Mouse (Mus musculus) midbrain, postnatal 0 days (tissue): ENCODE measurements around the gene Gm10643. TPM values are rescaled to one million over a fixed set of nuclear protein-coding genes. Genes with fewer than 3 reads are reported as not detected.
A peak's percentile ranks its signal among the peaks of the same experiment; 100 is the strongest.

Experiments
- ATAC-seq: fragments of 200-750 bp; cut with Nextera tagmentation; 2 replicates; pipeline ENCODE4 v1.8.0; 2017; ENCODE audit warnings: moderate number of reproducible peaks, mild to moderate bottlenecking, moderate TSS enrichment, moderate library complexity; ENCODE audit not compliant: low FRiP score
- DNase-seq: peaks from one replicate; pipeline ENCODE4 v3.0.0-alpha.2; 2015; ENCODE audit warnings: low spot score
- H3K27ac ChIP-seq: fragments of 300-500 bp; sonication (generic); 2 replicates; pipeline ENCODE4 v1.5.1; 2014; ENCODE audit warnings: low read depth, mild to moderate bottlenecking, low read length, mixed read lengths
- H3K27me3 ChIP-seq: fragments of 300-500 bp; sonication (generic); 2 replicates; pipeline ENCODE4 v1.6.1; 2014; ENCODE audit warnings: low read length, control low read depth, mixed read lengths; ENCODE audit not compliant: insufficient read depth
- H3K36me3 ChIP-seq: fragments of 300-500 bp; sonication (generic); 2 replicates; pipeline ENCODE4 v1.6.1; 2014; ENCODE audit warnings: low read length, control low read depth, mixed read lengths; ENCODE audit not compliant: insufficient read depth
- H3K4me1 ChIP-seq: fragments of 300-500 bp; sonication (generic); 2 replicates; pipeline ENCODE4 v1.6.1; 2014; ENCODE audit warnings: mild to moderate bottlenecking, control low read depth, antibody characterized with exemption, low read length, mixed read lengths; ENCODE audit not compliant: insufficient read depth
- H3K4me2 ChIP-seq: fragments of 300-500 bp; sonication (generic); 2 replicates; pipeline ENCODE4 v1.6.1; 2014; ENCODE audit warnings: low read depth, mild to moderate bottlenecking, low read length, mixed read lengths; ENCODE audit not compliant: poor library complexity, severe bottlenecking
- H3K4me3 ChIP-seq: fragments of 300-500 bp; sonication (generic); 2 replicates; pipeline ENCODE4 v1.5.1; 2014; ENCODE audit warnings: low read depth, mild to moderate bottlenecking, low read length, moderate library complexity
- H3K9ac ChIP-seq: fragments of 300-500 bp; sonication (generic); replicated peaks from 2 replicates; pipeline ENCODE4 v1.6.1; 2014; ENCODE audit warnings: mild to moderate bottlenecking, low read length, moderate library complexity, mixed read lengths; ENCODE audit not compliant: poor library complexity, severe bottlenecking
- H3K9me3 ChIP-seq: fragments of 300-500 bp; sonication (generic); 2 replicates; pipeline ENCODE4 v1.6.1; 2016; ENCODE audit warnings: low read length, control low read depth
- CTCF ChIP-seq: IDR thresholded peaks from 2 replicates; pipeline ENCODE4 v1.5.1; 2016; ENCODE audit warnings: antibody characterized with exemption, mild to moderate bottlenecking
- WGBS: fragments of 180-500 bp; shearing (Covaris S2); extraction: QIAGEN DNeasy Blood & Tissue Kit; methylation state at CpG from one replicate; pipeline ENCODE4 v1.1.7; 2014; 5-methylcytosine and 5-hydroxymethylcytosine counted together
- microRNA counts: library from miRNA; unstranded; fragments of <30 nt; microRNA quantifications from one replicate; lab custom pipeline; 2015
- microRNA-seq: library from miRNA; unstranded; fragments of <30 nt; microRNA quantifications from one replicate; pipeline ENCODE4, GENCODE M21; 2016; ENCODE audit warnings: borderline number of aligned reads
- polyA plus RNA-seq: library from polyadenylated mRNA; unstranded; fragments of >200 nt; fragmentation: Nextera tagmentation; extraction: Ambion mirVana; gene quantifications from 2 replicates; pipeline ENCODE4 v1.2.1, GENCODE M21; 2015
- total RNA-seq: library from RNA; depleted of rRNA; stranded (reverse); fragments of >200 nt; gene quantifications from 2 replicates; pipeline ENCODE4 v1.2.3, GENCODE M21; 2014; rRNA removed

Gene Gm10643
- total and polyA plus RNA-seq, 2 experiments from 2014 or later = 1.7 to 3.0 TPM

GRCm38 (mm10) chr8:84019738-84020137, 45.2 kb downstream of the Gm10643 start:
- H3K9ac ChIP-seq = no peak overlapping the region
- 0 out of 2 replicates have a peak, but pooled peaks cover 8% of the 10 kb centered on the region for H3K27me3 ChIP-seq
- H3K4me3 ChIP-seq = no peak overlapping the region
- H3K27ac ChIP-seq = no peak overlapping the region
- no peak for DNase-seq
- WGBS = 85% methylated on average over 9 of the region's 9 CpGs
- no peak for TF ChIP-seq CTCF
- no peak overlapping the region for H3K4me2 ChIP-seq
- no peaks in the 10 kb centered on the region for H3K9me3 ChIP-seq
- no peaks in the 10 kb centered on the region for H3K4me1 ChIP-seq
- H3K36me3 ChIP-seq = no peaks in the 10 kb centered on the region
- ATAC-seq = no peak

- Histone ChIP-seq H3K9ac (no peak overlapping the region), H3K4me1 (peaks cover 7% of the 10 kb centered on the region; the same call in 1 of the 2 replicates), H3K4me2 (no peak overlapping the region), H3K36me3 (no peaks in the 10 kb centered on the region), H3K9me3 (no peaks in the 10 kb centered on the region), H3K27me3 (peaks cover 21% of the 10 kb centered on the region), H3K27ac (no peak overlapping the region), H3K4me3 (no peak overlapping the region)
- ATAC-seq (no peak), DNase-seq (no peak)
- WGBS = 97% methylated on average over 5 of the region's 5 CpGs
- TF ChIP-seq CTCF = peak; percentile 17; the same call in 1 of the 2 replicates
Observed at GRCm38 (mm10) chr8:84015833-84016232, 49.1 kb downstream of the Gm10643 start.

MicroRNAs within 50 kb of the gene (microRNA counts, 519-probe panel; counts per million panel counts)
- microRNA mmu-miR-709 (lab: Ali Mortazavi, UCI) = 3,750 counts per million, percentile 79 among the panel's probes with 10 or more counts

Small RNA genes lying within 50 kb of the gene (microRNA-seq; reads per million reads assigned to microRNA genes)
- not detected for gene Mir709

Other genes with a start within 250 kb of the Gm10643 start
- gene Adgrl1, start 165.0 kb downstream of the Gm10643 start, total RNA-seq = 394 and 593 TPM in 2 replicates
- 55.5 and 55.9 TPM in 2 replicates for gene Adgrl1, start 165.0 kb downstream of the Gm10643 start, polyA plus RNA-seq
- 0.47 and 0.60 TPM in 2 replicates for gene Gm10644, start 109.9 kb downstream of the Gm10643 start, total RNA-seq
- 0.36 and 0.39 TPM in 2 replicates for gene Gm10644, start 109.9 kb downstream of the Gm10643 start, polyA plus RNA-seq
- gene Asf1b, start 109.6 kb downstream of the Gm10643 start, total RNA-seq = 3.9 and 20.4 TPM in 2 replicates
- 3.8 and 4.3 TPM in 2 replicates for gene Asf1b, start 109.6 kb downstream of the Gm10643 start, polyA plus RNA-seq
- 190 and 218 TPM in 2 replicates for gene Prkaca, start 92.1 kb downstream of the Gm10643 start, total RNA-seq
- 253 and 259 TPM in 2 replicates for gene Prkaca, start 92.1 kb downstream of the Gm10643 start, polyA plus RNA-seq
- gene Samd1, start 67.5 kb downstream of the Gm10643 start, total RNA-seq = 65.3 and 86.9 TPM in 2 replicates
- gene Samd1, start 67.5 kb downstream of the Gm10643 start, polyA plus RNA-seq = 4.1 and 4.6 TPM in 2 replicates
- 1.2 TPM in 1 of 2 replicates, not detected in the other for gene 1700067K01Rik, start 63.6 kb downstream of the Gm10643 start, total RNA-seq
- gene 1700067K01Rik, start 63.6 kb downstream of the Gm10643 start, polyA plus RNA-seq = 0.58 and 0.69 TPM in 2 replicates
- gene 2210011C24Rik, start 53.0 kb downstream of the Gm10643 start, total RNA-seq = 0.66 TPM in 1 of 2 replicates, not detected in the other
- gene 2210011C24Rik, start 53.0 kb downstream of the Gm10643 start, polyA plus RNA-seq = 0.43 and 1.5 TPM in 2 replicates
- 5.1 and 8.0 TPM in 2 replicates for gene Palm3, start 43.7 kb downstream of the Gm10643 start, total RNA-seq
- gene Palm3, start 43.7 kb downstream of the Gm10643 start, polyA plus RNA-seq = 4.4 and 4.9 TPM in 2 replicates
- gene Il27ra, start 22.5 kb downstream of the Gm10643 start, total RNA-seq = 0.71 and 1.1 TPM in 2 replicates
- 0.21 and 0.29 TPM in 2 replicates for gene Il27ra, start 22.5 kb downstream of the Gm10643 start, polyA plus RNA-seq
- gene Rln3, start 20.1 kb downstream of the Gm10643 start, total RNA-seq = 2.3 and 2.7 TPM in 2 replicates
- gene Rln3, start 20.1 kb downstream of the Gm10643 start, polyA plus RNA-seq = 1.3 and 2.3 TPM in 2 replicates
- 28.4 and 31.7 TPM in 2 replicates for gene Rfx1, start 1.7 kb upstream of the Gm10643 start, total RNA-seq
- gene Rfx1, start 1.7 kb upstream of the Gm10643 start, polyA plus RNA-seq = 7.2 and 8.8 TPM in 2 replicates
- gene Dcaf15, start 39.6 kb upstream of the Gm10643 start, total RNA-seq = 62.3 and 67.6 TPM in 2 replicates
- gene Dcaf15, start 39.6 kb upstream of the Gm10643 start, polyA plus RNA-seq = 21.7 and 23.3 TPM in 2 replicates
- gene Podnl1, start 60.9 kb upstream of the Gm10643 start, total RNA-seq = 0.05 and 0.19 TPM in 2 replicates
- gene Podnl1, start 60.9 kb upstream of the Gm10643 start, polyA plus RNA-seq = 0.38 and 0.56 TPM in 2 replicates
- 86.1 and 101 TPM in 2 replicates for gene Cc2d1a, start 82.8 kb upstream of the Gm10643 start, total RNA-seq
- gene Cc2d1a, start 82.8 kb upstream of the Gm10643 start, polyA plus RNA-seq = 65.9 and 70.7 TPM in 2 replicates
- 5.6 and 5.7 TPM in 2 replicates for gene 4930432K21Rik, start 82.9 kb upstream of the Gm10643 start, total RNA-seq
- gene 4930432K21Rik, start 82.9 kb upstream of the Gm10643 start, polyA plus RNA-seq = 2.2 and 2.4 TPM in 2 replicates
- 0.27 and 4.6 TPM in 2 replicates for gene Nanos3, start 120.1 kb upstream of the Gm10643 start, total RNA-seq
- 14.0 and 15.3 TPM in 2 replicates for gene Nanos3, start 120.1 kb upstream of the Gm10643 start, polyA plus RNA-seq
- gene Zswim4, start 171.9 kb upstream of the Gm10643 start, total RNA-seq = 37.7 and 41.8 TPM in 2 replicates
- gene Zswim4, start 171.9 kb upstream of the Gm10643 start, polyA plus RNA-seq = 11.8 and 11.9 TPM in 2 replicates
- gene D8Ertd738e, start 184.6 kb upstream of the Gm10643 start, total RNA-seq = 110 and 143 TPM in 2 replicates
- gene D8Ertd738e, start 184.6 kb upstream of the Gm10643 start, polyA plus RNA-seq = 274 and 297 TPM in 2 replicates
- gene Mri1, start 192.2 kb upstream of the Gm10643 start, total RNA-seq = 28.8 and 31.7 TPM in 2 replicates
- 39.4 and 40.5 TPM in 2 replicates for gene Mri1, start 192.2 kb upstream of the Gm10643 start, polyA plus RNA-seq
- 9.5 and 13.6 TPM in 2 replicates for gene Ccdc130, start 205.2 kb upstream of the Gm10643 start, total RNA-seq
- 14.0 and 14.4 TPM in 2 replicates for gene Ccdc130, start 205.2 kb upstream of the Gm10643 start, polyA plus RNA-seq